17 mouse cellular contexts compared by ENCODE assay signal in genomic region chr16:67578842-67579517, GRCm38 (mm10). TPM values are rescaled to one million over a fixed set of nuclear protein-coding genes. Genes with fewer than 3 reads are reported as not detected.
A peak's percentile ranks its signal among the peaks of the same experiment; 100 is the strongest.
DNase-seq lines count a peak whose midpoint lies in the region; ATAC-seq and TF ChIP-seq lines count a peak whose summit lies in the region.
"Had no signal": no experiment of that assay in that cellular context is flagged by ENCODE, and none has a peak within 500 bp of the region (broad histone marks: within the 10 kb centered on the region; RNA-seq: fewer than 3 reads in every experiment).

No protein-coding gene starts in this region.

- 39% methylated on average over 11 of the region's 11 CpGs for WGBS in forebrain, embryonic 14.5 days
- WGBS in forebrain, embryonic 11.5 days: 78% methylated on average over 11 of the region's 11 CpGs
- WGBS in midbrain, embryonic 14.5 days: 83% methylated on average over 11 of the region's 11 CpGs
- WGBS in midbrain, embryonic 10.5 days: 90% methylated on average over 11 of the region's 11 CpGs
- WGBS in forebrain, embryonic 16.5 days: 34% methylated on average over 11 of the region's 11 CpGs
- 78% methylated on average over 11 of the region's 11 CpGs for WGBS in midbrain, postnatal 0 days

- peaks cover 2% of the 10 kb centered on the region; the same call in 1 of the 2 replicates for H3K4me1 ChIP-seq in forebrain, embryonic 14.5 days (ENCODE audit: control insufficient read depth, insufficient read depth, low read length)
- no peaks in the 10 kb centered on the region for H3K4me1 ChIP-seq in forebrain, embryonic 11.5 days (replicated peaks; ENCODE audit: control insufficient read depth, insufficient read depth, low read length)
- no peaks in the 10 kb centered on the region for H3K4me1 ChIP-seq in midbrain, embryonic 14.5 days (ENCODE audit: control insufficient read depth, insufficient read depth, low read length)
- no peaks in the 10 kb centered on the region for H3K4me1 ChIP-seq in midbrain, embryonic 10.5 days
- H3K4me1 ChIP-seq in forebrain, embryonic 16.5 days (replicated peaks; ENCODE audit: control insufficient read depth, insufficient read depth, low read length): peaks cover 3% of the 10 kb centered on the region; the same call in 1 of the 2 replicates
- H3K4me1 ChIP-seq in midbrain, postnatal 0 days (ENCODE audit: insufficient read depth, low read length): no peaks in the 10 kb centered on the region
- H3K4me1 ChIP-seq: hindbrain, embryonic 13.5 days had no signal

- DNase-seq in forebrain, embryonic 14.5 days (ENCODE audit: low spot score): peak; percentile 66
- no peak for DNase-seq in forebrain, embryonic 11.5 days (ENCODE audit: low spot score)
- DNase-seq in midbrain, embryonic 14.5 days: peak; percentile 12
- DNase-seq in midbrain, embryonic 10.5 days (ENCODE audit: low spot score): no peak
- peak; percentile 5 for DNase-seq in midbrain, postnatal 0 days (ENCODE audit: low spot score)
- no peak for DNase-seq in lung, postnatal 10 days
- DNase-seq: adrenal gland, postnatal 10 days; gastrocnemius, postnatal 10 days; heart, adult 2 months; kidney, adult 18-20 months; kidney, postnatal 25 days; layer of hippocampus, postnatal 36 days; right cerebral cortex, postnatal 25 days had no signal

- no peak for TF ChIP-seq CTCF in midbrain, postnatal 0 days (IDR thresholded peaks at IDR 0.05)

- no peaks in the 10 kb centered on the region for H3K36me3 ChIP-seq in forebrain, embryonic 14.5 days (ENCODE audit: control insufficient read depth, insufficient read depth, low read length)
- no peaks in the 10 kb centered on the region for H3K36me3 ChIP-seq in forebrain, embryonic 11.5 days (ENCODE audit: control insufficient read depth, insufficient read depth, low read length)
- H3K36me3 ChIP-seq in midbrain, embryonic 14.5 days (ENCODE audit: control insufficient read depth, insufficient read depth, low read length): no peaks in the 10 kb centered on the region
- H3K36me3 ChIP-seq in midbrain, embryonic 10.5 days: no peaks in the 10 kb centered on the region
- H3K36me3 ChIP-seq in forebrain, embryonic 16.5 days (ENCODE audit: control insufficient read depth, insufficient read depth): no peaks in the 10 kb centered on the region
- H3K36me3 ChIP-seq in midbrain, postnatal 0 days (ENCODE audit: insufficient read depth, low read length): no peaks in the 10 kb centered on the region
- H3K36me3 ChIP-seq: hindbrain, embryonic 13.5 days had no signal

- no peaks in the 10 kb centered on the region for H3K27me3 ChIP-seq in forebrain, embryonic 14.5 days (replicated peaks; ENCODE audit: control insufficient read depth, insufficient read depth, low read length)
- no peaks in the 10 kb centered on the region for H3K27me3 ChIP-seq in forebrain, embryonic 11.5 days (ENCODE audit: control insufficient read depth, insufficient read depth, low read length)
- no peaks in the 10 kb centered on the region for H3K27me3 ChIP-seq in midbrain, embryonic 14.5 days (ENCODE audit: control insufficient read depth, insufficient read depth, low read length)
- H3K27me3 ChIP-seq in midbrain, embryonic 10.5 days (ENCODE audit: low read depth, poor library complexity, severe bottlenecking): no peaks in the 10 kb centered on the region
- no peaks in the 10 kb centered on the region for H3K27me3 ChIP-seq in forebrain, embryonic 16.5 days (replicated peaks; ENCODE audit: control insufficient read depth, insufficient read depth, low read length)
- no peaks in the 10 kb centered on the region for H3K27me3 ChIP-seq in midbrain, postnatal 0 days (ENCODE audit: insufficient read depth, low read length)
- H3K27me3 ChIP-seq: hindbrain, embryonic 13.5 days had no signal

- H3K9me3 ChIP-seq in forebrain, embryonic 14.5 days (replicated peaks; ENCODE audit: control insufficient read depth, low read length): no peaks in the 10 kb centered on the region
- no peaks in the 10 kb centered on the region for H3K9me3 ChIP-seq in forebrain, embryonic 11.5 days (ENCODE audit: control insufficient read depth, low read length)
- H3K9me3 ChIP-seq in midbrain, embryonic 14.5 days (ENCODE audit: control insufficient read depth, low read length): no peaks in the 10 kb centered on the region
- H3K9me3 ChIP-seq in midbrain, embryonic 10.5 days (replicated peaks): no peaks in the 10 kb centered on the region
- H3K9me3 ChIP-seq in forebrain, embryonic 16.5 days (ENCODE audit: control insufficient read depth, low read length): no peaks in the 10 kb centered on the region
- no peaks in the 10 kb centered on the region for H3K9me3 ChIP-seq in midbrain, postnatal 0 days (ENCODE audit: low read length)
- H3K9me3 ChIP-seq: hindbrain, embryonic 13.5 days had no signal

- H3K4me2 ChIP-seq in forebrain, embryonic 14.5 days (ENCODE audit: low read length): no peak overlapping the region
- no peak overlapping the region for H3K4me2 ChIP-seq in forebrain, embryonic 11.5 days (ENCODE audit: low read depth, low read length, severe bottlenecking)
- H3K4me2 ChIP-seq in midbrain, embryonic 14.5 days (ENCODE audit: low read length): no peak overlapping the region
- 0 out of 2 replicates have a peak overlapping the region, but pooled peaks have one; percentile 6 for H3K4me2 ChIP-seq in forebrain, embryonic 16.5 days (ENCODE audit: low read length)
- no peak overlapping the region for H3K4me2 ChIP-seq in midbrain, postnatal 0 days (ENCODE audit: low read depth, low read length, poor library complexity, severe bottlenecking)
- H3K4me2 ChIP-seq: hindbrain, embryonic 13.5 days had no signal

- H3K9ac ChIP-seq in forebrain, embryonic 14.5 days (ENCODE audit: low read length): no peak overlapping the region
- H3K9ac ChIP-seq in forebrain, embryonic 11.5 days (ENCODE audit: low read length): no peak overlapping the region
- no peak overlapping the region for H3K9ac ChIP-seq in midbrain, embryonic 14.5 days (replicated peaks; ENCODE audit: low read length)
- H3K9ac ChIP-seq in forebrain, embryonic 16.5 days (replicated peaks; ENCODE audit: low read depth, low read length): no peak overlapping the region
- H3K9ac ChIP-seq in midbrain, postnatal 0 days (replicated peaks; ENCODE audit: low read length, poor library complexity, severe bottlenecking): no peak overlapping the region
- H3K9ac ChIP-seq: hindbrain, embryonic 13.5 days had no signal

- ATAC-seq in forebrain, embryonic 14.5 days: peak; percentile 83
- ATAC-seq in forebrain, embryonic 11.5 days (replicated peaks; ENCODE audit: low FRiP score): no peak
- no peak; the same call in 1 of the 2 replicates for ATAC-seq in midbrain, embryonic 14.5 days (ENCODE audit: low FRiP score, low TSS enrichment)
- peak; percentile 86 for ATAC-seq in forebrain, embryonic 16.5 days
- no peak for ATAC-seq in midbrain, postnatal 0 days (ENCODE audit: low FRiP score)

- no peak overlapping the region; the same call in 1 of the 2 replicates for H3K27ac ChIP-seq in forebrain, embryonic 14.5 days (ENCODE audit: low read depth, low read length)
- no peak overlapping the region for H3K27ac ChIP-seq in forebrain, embryonic 11.5 days (ENCODE audit: low read depth, low read length)
- no peak overlapping the region for H3K27ac ChIP-seq in midbrain, embryonic 14.5 days (replicated peaks; ENCODE audit: low read depth, low read length)
- no peak overlapping the region for H3K27ac ChIP-seq in midbrain, embryonic 10.5 days (replicated peaks)
- peak overlapping the region; percentile 43 for H3K27ac ChIP-seq in forebrain, embryonic 16.5 days (ENCODE audit: low read length)
- no peak overlapping the region for H3K27ac ChIP-seq in midbrain, postnatal 0 days (ENCODE audit: low read depth, low read length)
- H3K27ac ChIP-seq: heart, adult 2 months; hindbrain, embryonic 13.5 days had no signal

- H3K4me3 ChIP-seq in forebrain, embryonic 14.5 days (ENCODE audit: low read depth, low read length): no peak overlapping the region
- H3K4me3 ChIP-seq in forebrain, embryonic 11.5 days (ENCODE audit: low read depth, low read length): no peak overlapping the region
- no peak overlapping the region for H3K4me3 ChIP-seq in midbrain, embryonic 14.5 days (replicated peaks; ENCODE audit: low read depth, low read length)
- no peak overlapping the region for H3K4me3 ChIP-seq in midbrain, embryonic 10.5 days
- no peak overlapping the region for H3K4me3 ChIP-seq in forebrain, embryonic 16.5 days (replicated peaks; ENCODE audit: low read length)
- H3K4me3 ChIP-seq in midbrain, postnatal 0 days (ENCODE audit: low read depth, low read length): no peak overlapping the region
- H3K4me3 ChIP-seq: heart, adult 2 months; hindbrain, embryonic 13.5 days had no signal

RNA-seq across cellular contexts. Expression of gene Cadm2, which starts 41.7 kb away (rescaled TPM):
- 13.4 and 24.2 TPM in 2 replicates for polyA plus RNA-seq in forebrain, embryonic 14.5 days (2014; fragmentation: Nextera tagmentation; extraction: Ambion mirVana)
- polyA plus RNA-seq in forebrain, embryonic 11.5 days (2014; fragmentation: Nextera tagmentation; extraction: Ambion mirVana): 4.7 and 5.2 TPM in 2 replicates
- polyA plus RNA-seq in midbrain, embryonic 14.5 days (2014; fragmentation: Nextera tagmentation; extraction: Ambion mirVana): 42.6 and 49.5 TPM in 2 replicates
- polyA plus RNA-seq in midbrain, embryonic 10.5 days (2016; fragmentation: Nextera tagmentation; extraction: Ambion mirVana): 0.78 and 1.4 TPM in 2 replicates
- 40.6 and 46.9 TPM in 2 replicates for polyA plus RNA-seq in forebrain, embryonic 16.5 days (2015; fragmentation: Nextera tagmentation; extraction: Ambion mirVana)
- 92.0 and 114 TPM in 2 replicates for total RNA-seq in midbrain, postnatal 0 days (2014; rRNA removed)
- 74.6 and 82.8 TPM in 2 replicates for polyA plus RNA-seq in midbrain, postnatal 0 days (2015; fragmentation: Nextera tagmentation; extraction: Ambion mirVana)
- polyA plus RNA-seq: heart, postnatal 0 days; liver, embryonic 16.5 days had no signal

Comparison
In these comparisons a context has a peak if more than half of its experiments do, and no peak if none do; other contexts are left out.
1. ATAC-seq: peak in forebrain, embryonic 14.5 days (single experiment) and forebrain, embryonic 16.5 days (single experiment); none in forebrain, embryonic 11.5 days (single experiment), midbrain, embryonic 14.5 days (single experiment) and midbrain, postnatal 0 days (single experiment).
2. DNase-seq: peak in forebrain, embryonic 14.5 days (single experiment), midbrain, embryonic 14.5 days (single experiment) and midbrain, postnatal 0 days (single experiment); none in forebrain, embryonic 11.5 days (single experiment), midbrain, embryonic 10.5 days (single experiment) and lung, postnatal 10 days (single experiment).